Mouse (Mus musculus) left cerebral cortex, adult 2 months (tissue): ENCODE data around the gene Ppp3ca. TPM values are rescaled to one million over a fixed set of nuclear protein-coding genes. Genes with fewer than 3 reads are reported as not detected.
A peak's percentile ranks its signal among the peaks of the same experiment; 100 is the strongest.

ENCODE experiments used
- DNase-seq, 2 experiments: peaks; one replicate each; pipeline ENCODE4 v3.0.0; 2021 to 2022; ENCODE audit warnings: low spot score in 2 of 2, mixed read lengths in 1 of 2; ENCODE audit errors: extremely low spot score in 1 of 2
- H3K27ac ChIP-seq: fragments of 200-600 bp; 2 replicates; pipeline ENCODE4 v1.8.1; 2022
- H3K4me3 ChIP-seq: fragments of 200-600 bp; 2 replicates; pipeline ENCODE4 v1.8.1; 2022
- CTCF ChIP-seq: fragments of 200-600 bp; IDR thresholded peaks from 2 replicates; pipeline ENCODE4 v1.8.1; 2022; ENCODE audit warnings: antibody characterized with exemption, mild to moderate bottlenecking, moderate library complexity
- intact Hi-C: fragments of 180-260 bp; cut with DNase I; formaldehyde crosslinking; loops from one replicate; pipeline ENCODE4 v1.15.1; 2025
- total RNA-seq, 2 experiments: library from RNA; stranded (reverse); gene quantifications; 2 replicates each; pipeline ENCODE4 v1.2.3; 2021

Ppp3ca gene
- total RNA-seq, 2 experiments from 2014 or later, result 868 to 887 TPM

GRCm38 (mm10) chr3:136671161-136671939 is 1.4 kb downstream of the Ppp3ca start:
- intact Hi-C loops, result loop anchor here (5.0 to 10.0 kb wide), 4 partner anchors 161 to 746 kb away; no protein-coding TSS in a partner anchor
- DNase-seq, result peak; percentile 75 to 79
- no peak for TF ChIP-seq CTCF
- peak overlapping the region; percentile 99 for H3K27ac ChIP-seq
- peak overlapping the region; percentile 73 for H3K4me3 ChIP-seq

- TF ChIP-seq CTCF, result no peak
- peak overlapping the region; percentile 73 for H3K4me3 ChIP-seq
- intact Hi-C loops, result loop anchor here (5.0 to 10.0 kb wide), 4 partner anchors 160 to 745 kb away; no protein-coding TSS in a partner anchor
- DNase-seq, result no peak
- H3K27ac ChIP-seq, result peak overlapping the region; percentile 99
Observed at GRCm38 (mm10) chr3:136671940-136672278, 2.0 kb downstream of the Ppp3ca start.

DNA sequence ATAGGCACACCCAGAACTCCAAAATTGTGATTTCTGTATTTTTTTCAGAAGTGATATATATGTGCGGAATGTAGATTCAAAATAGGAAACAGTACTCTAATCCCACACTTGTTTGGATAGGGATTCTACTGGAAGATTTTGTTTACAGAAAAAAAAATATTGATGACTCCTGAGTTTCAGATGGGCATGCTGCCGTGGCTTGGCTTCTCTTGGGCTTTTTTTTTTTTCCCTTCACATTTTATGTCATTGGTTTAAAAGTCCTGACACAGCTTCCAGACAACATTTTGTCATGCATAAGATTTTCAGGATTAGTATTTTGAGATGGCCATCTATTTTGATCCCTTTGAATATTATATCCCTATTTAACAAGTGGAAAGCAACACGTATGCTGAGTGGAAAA is 2.9 kb downstream of the Ppp3ca start:
- Histone ChIP-seq H3K4me3 (peak overlapping the region; percentile 73), H3K27ac (no peak overlapping the region; the same call in 1 of the 2 replicates)
- no peak for DNase-seq
- intact Hi-C loops, result loop anchor here (5.0 to 10.0 kb wide), 4 partner anchors 159 to 744 kb away; no protein-coding TSS in a partner anchor
- TF ChIP-seq CTCF, result no peak

- DNase-seq, result no peak
- no peak for TF ChIP-seq CTCF
- H3K27ac ChIP-seq, result no peak overlapping the region; the same call in 1 of the 2 replicates
Observed at GRCm38 (mm10) chr3:136673363-136673762, 3.4 kb downstream of the Ppp3ca start.

DNA sequence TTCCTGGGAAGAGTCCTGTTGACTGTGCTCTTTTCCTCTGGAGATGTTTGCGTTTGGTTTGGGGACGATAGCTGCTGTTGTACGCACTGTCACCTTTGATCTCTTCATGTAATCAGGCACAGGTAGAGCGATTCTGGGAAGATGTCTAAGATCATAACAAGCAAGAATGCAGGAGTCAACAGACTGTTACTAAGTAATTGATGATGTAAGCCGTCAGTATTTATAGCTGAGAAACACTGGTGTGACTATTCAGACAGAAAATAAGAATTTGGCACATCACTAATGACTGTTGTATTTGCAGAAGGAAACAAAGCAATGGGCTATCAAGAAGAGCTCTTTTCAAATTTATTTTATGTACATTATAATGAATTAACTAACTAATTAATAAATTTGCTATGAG is 4.6 kb downstream of the Ppp3ca start:
- no peak overlapping the region; the same call in 1 of the 2 replicates for H3K27ac ChIP-seq
- no peak for TF ChIP-seq CTCF
- intact Hi-C loops, result loop anchor here (5.0 to 10.0 kb wide), 4 partner anchors 158 to 743 kb away; no protein-coding TSS in a partner anchor
- H3K4me3 ChIP-seq, result no peak overlapping the region; the same call in 1 of the 2 replicates
- no peak for DNase-seq

More at GRCm38 (mm10) chr3:136673363-136673762, 3.4 kb downstream of the Ppp3ca start:
- intact Hi-C loops, result loop anchor here (5.0 to 10.0 kb wide), 4 partner anchors 159 to 744 kb away; no protein-coding TSS in a partner anchor
- H3K4me3 ChIP-seq, result peak overlapping the region; percentile 73

GRCm38 (mm10) chr3:136676991-136677390 is 7.1 kb downstream of the Ppp3ca start:
- intact Hi-C loops, result loop anchor here (10.0 kb wide), 1 partner anchor 632 kb away; no protein-coding TSS in a partner anchor
- Histone ChIP-seq H3K4me3 (no peak overlapping the region), H3K27ac (no peak overlapping the region)
- no peak for TF ChIP-seq CTCF
- DNase-seq, result no peak

GRCm38 (mm10) chr3:136678386-136678785 is 8.5 kb downstream of the Ppp3ca start:
- Histone ChIP-seq H3K4me3 (no peak overlapping the region), H3K27ac (no peak overlapping the region)
- no peak for DNase-seq
- TF ChIP-seq CTCF, result no peak
- intact Hi-C loops, result loop anchor here (10.0 kb wide), 1 partner anchor 634 kb away; no protein-coding TSS in a partner anchor

GRCm38 (mm10) chr3:136679903-136680491 is 10.1 kb downstream of the Ppp3ca start:
- Histone ChIP-seq H3K4me3 (no peak overlapping the region), H3K27ac (no peak overlapping the region)
- intact Hi-C loops, result loop anchor here (10.0 kb wide), 1 partner anchor 635 kb away; no protein-coding TSS in a partner anchor
- TF ChIP-seq CTCF, result no peak
- DNase-seq, result no peak

- H3K27ac ChIP-seq, result no peak overlapping the region
- no peak overlapping the region for H3K4me3 ChIP-seq
- no peak for TF ChIP-seq CTCF
- intact Hi-C loops, result no loop called here
- no peak for DNase-seq
Observed at GRCm38 (mm10) chr3:136682242-136682641, 12.3 kb downstream of the Ppp3ca start.

DNA sequence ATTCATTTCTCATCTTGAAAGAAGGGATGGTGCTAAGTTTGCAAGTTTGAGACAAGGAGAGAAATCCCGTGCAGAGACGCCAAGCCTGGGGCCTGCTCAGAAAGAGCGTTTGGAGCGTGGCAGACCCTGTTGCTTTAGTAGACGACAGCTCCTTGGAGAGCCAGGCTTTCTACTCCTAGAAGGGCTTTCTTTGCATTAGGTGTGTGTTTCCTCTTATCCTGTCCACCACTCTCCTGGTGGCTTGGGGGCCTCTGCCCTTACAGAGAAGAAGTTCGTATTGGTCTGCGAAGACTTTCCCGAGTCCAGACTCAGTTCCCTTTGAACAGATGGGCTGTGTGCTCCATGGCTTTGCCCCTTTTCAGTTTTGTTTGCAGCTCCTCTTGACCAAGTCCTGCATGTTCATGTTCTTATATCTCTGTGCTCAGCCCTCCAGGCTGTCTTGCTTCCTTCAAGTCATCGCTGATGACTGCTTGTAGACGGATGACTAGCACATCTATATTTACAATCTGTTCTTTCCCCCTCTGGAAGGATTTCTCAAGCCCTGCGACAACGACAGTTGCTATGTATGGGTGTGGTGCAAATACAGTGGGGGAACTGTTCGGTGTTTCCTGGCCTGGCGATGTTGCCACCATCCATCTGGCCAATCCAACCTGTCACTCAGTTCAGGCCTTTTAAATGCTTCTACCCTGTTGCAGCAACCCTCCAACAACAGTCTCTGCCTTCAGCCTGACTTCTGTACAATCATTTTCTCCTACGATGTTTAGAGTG is 14.5 kb downstream of the Ppp3ca start:
- H3K27ac ChIP-seq, result peak overlapping the region; percentile 29; the same call in 1 of the 2 replicates
- no peak for TF ChIP-seq CTCF
- peak in 1 of 2 experiments; percentile 11 for DNase-seq
- H3K4me3 ChIP-seq, result no peak overlapping the region
- intact Hi-C loops, result no loop called here

GRCm38 (mm10) chr3:136686429-136686828 is 16.5 kb downstream of the Ppp3ca start:
- DNase-seq, result no peak
- intact Hi-C loops, result no loop called here
- TF ChIP-seq CTCF, result no peak
- Histone ChIP-seq H3K4me3 (no peak overlapping the region), H3K27ac (no peak overlapping the region)
